Mouse (Mus musculus) lung, postnatal 0 days (tissue): Measurements from ENCODE around the gene Themis2.
"Not testable (repeated sequence)": the region's sequence is repeated elsewhere in the genome, so short reads cannot be mapped to it uniquely, and the experiment has no call there.

Experiments
- CTCF ChIP-seq: IDR thresholded peaks from 2 replicates; pipeline ENCODE4 v1.5.1; 2016; ENCODE audit warnings: antibody characterized with exemption, mild to moderate bottlenecking
- EP300 ChIP-seq: IDR thresholded peaks from 2 replicates; pipeline ENCODE4 v1.6.1; 2016; ENCODE audit warnings: antibody characterized with exemption, mild to moderate bottlenecking, control low read depth

DNA sequence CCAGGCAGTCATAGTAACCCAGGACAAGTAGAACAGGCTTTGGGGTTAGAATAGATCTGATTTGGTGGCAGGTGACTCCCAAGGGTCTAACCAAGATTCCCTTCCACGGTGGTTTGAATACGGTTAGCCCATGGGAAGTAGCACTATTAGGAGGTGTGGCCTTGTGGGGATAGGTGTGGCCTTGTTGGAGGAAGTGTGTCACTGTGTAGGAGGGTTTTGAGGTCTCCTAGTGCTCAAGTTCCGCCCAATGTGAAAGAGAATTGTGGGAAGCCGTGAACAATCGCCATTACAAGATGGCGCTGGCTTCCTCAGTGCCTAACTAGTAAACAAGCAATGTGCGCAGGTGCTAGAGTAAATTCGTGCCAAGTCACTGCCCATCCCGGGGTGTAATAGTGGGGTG is 59.0 kb downstream of the Themis2 start:
- TF ChIP-seq CTCF, EP300: not testable (repeated sequence)
